Mouse (Mus musculus) yolk sac, embryonic 10.5 days (tissue): ENCODE measurements around the gene Grm4.

Experiments used
- DNase-seq: peaks from one replicate; pipeline ENCODE4 v3.0.0-alpha.2; 2017; ENCODE audit warnings: low spot score

Gene Grm4

DNA sequence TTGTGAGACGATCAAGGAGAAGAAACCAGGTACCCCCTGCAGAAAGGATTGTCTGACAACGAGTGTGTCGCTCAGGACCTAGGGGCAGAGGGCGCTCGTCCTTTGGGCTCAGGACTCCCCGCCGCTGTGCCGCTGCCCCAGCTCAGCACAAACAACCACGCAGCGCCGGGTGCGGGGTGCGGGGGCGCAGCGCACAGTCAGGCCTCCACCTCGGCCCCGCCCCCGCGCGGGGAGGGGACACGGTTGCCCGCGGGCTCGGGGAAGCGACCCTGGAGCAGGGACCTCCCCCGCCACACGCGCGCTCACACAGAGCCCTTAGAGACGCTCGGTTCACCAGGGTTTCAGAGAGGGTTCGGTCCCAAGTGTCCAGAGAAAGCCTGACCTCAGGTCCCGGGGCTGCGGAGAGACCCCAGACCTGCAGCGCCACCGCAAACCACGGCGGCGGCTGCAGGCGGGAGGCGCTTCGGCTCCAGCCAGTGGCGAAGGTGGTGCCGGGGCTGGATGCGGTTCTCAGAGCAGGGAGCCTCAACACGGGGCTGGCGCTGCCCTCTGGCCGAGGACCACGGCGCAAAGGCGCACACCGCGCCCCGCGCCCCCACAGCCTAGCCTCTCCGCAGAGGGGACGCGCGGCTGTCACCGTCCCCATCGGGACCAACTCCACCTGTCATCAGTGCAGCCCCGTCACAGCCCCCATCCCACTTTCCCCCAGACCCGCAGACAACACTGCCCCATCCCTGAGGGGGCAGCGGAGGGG lies 9.2 kb downstream of the Grm4 start:
- no peak for DNase-seq

DNA sequence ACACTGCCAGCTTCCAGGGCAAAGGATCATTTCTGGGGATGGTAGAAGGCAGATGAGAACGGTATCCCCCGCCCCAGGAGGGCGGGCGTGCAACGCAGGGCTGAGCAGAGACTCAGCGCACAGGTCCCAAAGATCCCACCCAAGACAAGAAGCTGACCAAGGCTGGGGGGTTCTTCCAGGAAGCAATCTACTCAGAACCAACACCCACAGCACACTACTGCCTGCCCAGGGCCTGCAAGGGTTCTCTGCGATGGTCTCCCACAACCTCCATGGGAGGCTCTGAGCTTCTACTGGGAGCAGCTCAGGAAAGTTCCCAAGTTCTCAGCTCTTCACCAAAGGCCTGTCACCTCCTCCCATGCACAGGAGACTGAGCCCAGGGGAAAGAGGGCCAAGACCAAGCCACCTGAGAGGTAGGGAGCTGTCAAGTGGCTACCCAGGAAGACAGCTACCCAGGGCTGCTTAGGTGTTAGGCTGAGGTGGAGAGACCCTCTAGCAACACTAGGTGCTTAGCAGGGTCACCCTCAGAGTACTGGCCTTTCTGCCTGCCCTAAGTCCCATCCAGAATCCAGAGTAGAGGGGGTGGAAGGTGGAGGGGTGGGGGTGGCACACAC lies 10.0 kb downstream of the Grm4 start:
- no peak for DNase-seq

- no peak for DNase-seq
Measured at GRCm38 (mm10) chr17:27510258-27511124, 10.7 kb downstream of the Grm4 start.

GRCm38 (mm10) chr17:27509056-27509455 lies 12.1 kb downstream of the Grm4 start:
- DNase-seq = no peak

DNA sequence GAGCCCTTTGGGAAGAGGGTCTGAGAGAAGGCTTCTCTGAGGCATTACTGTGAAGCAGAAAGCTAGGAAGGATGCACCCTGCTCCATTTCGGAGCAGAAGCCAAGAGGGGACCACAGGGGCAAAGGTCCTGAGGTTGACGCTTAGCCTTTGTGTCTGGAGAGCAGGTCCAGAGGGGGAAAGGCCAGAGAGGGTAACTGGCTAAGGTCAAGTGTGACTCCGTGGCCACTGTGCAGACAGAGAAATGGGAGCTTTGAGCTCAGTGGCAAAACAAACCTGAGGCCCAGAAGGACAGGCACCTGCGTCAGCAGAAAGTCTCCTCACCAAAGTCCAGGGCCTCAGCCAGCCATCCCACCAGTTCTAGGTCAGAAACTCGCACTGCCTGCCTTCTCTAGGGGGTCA lies 12.7 kb downstream of the Grm4 start:
- no peak for DNase-seq

DNA sequence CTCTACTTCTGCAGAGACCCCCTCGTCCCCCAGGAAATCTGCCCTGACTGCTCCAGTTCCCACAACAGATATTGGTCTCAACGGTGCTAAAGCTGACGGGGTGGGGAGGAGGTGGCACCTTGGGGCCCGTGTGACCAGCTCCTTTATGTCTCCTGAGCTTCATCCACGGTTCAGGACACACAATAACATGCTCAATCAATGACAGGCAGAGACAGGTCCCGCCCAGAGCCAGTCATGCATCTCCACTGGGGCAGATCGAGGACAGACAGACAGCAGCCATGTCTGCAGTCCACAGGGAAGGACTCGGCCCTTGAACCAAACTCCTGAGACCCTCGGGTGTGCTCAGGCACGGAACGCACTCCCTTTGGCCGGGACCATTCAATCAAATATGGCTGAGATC lies 13.2 kb downstream of the Grm4 start:
- DNase-seq = no peak

DNA sequence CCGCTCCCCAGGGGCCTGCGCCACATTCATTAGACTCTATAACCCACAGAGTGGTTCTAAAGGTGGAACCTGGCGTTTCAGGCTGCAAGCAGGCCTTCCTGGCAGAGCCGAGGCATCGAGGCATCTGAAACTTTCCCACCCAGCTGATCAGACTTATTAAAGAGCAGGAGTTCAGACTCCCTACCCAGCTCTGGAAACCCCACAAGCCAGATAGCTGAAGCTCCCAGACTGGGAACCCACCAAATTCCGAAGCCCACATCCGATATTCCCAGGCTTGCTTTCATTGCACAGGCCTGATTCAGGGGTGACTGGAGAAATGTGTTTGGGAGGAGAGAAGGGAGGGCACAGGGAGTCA lies 13.6 kb downstream of the Grm4 start:
- no peak for DNase-seq

DNA sequence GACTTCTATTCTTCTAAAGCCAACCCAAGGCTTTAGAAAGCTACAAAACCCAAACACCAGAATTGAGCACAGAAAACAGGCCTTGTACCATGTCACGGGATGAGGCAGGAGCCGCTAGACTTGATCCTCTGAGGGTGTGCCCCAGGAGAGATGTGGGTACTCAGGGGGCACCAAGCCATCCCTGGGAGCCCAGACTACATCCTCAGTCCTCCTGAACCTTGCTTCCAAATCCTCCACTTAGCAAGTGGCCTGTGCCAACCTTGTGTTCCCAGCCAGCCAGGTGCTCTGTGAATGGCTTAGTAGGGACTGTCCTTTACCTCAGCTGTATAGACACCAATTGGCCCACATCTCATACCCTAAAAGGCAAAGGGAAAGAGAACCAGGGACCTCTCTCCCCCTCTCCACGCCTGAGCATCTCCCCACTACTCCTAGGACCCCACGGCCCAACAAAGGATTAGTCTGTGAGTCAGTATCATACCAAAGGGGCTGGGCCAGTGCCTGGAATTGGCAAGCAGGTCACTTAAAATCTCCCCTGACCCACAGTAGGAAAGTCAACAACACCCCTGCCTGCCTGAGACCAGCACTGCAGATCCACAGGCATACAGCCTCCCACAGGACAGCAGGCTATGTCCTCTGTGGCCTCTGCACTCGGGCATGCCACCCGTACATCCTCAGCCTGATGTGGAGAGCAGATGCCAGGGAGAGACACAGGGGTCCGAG lies 14.2 kb downstream of the Grm4 start:
- DNase-seq = no peak

DNA sequence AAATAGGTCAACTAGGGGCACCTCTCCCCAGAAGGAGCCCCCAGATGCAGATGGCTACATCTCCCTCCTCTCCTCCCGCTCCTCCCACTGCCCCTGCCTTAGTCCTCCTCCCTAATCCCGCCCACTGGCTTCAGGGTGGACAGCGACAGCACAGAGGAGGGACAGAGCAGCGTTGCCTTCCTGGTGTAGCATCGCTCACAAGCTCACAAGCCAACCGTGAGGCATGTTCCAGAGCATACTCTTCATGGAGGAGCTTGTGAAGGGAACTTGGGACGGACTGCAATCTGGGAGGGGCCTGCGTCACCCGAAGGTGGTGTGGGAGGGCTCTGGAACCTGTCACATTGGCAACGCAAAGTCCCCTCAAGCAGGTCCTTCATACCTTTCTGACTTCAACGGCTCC lies 14.8 kb downstream of the Grm4 start:
- no peak for DNase-seq

- peak; percentile 48 for DNase-seq
Measured at GRCm38 (mm10) chr17:27505221-27505881, 15.9 kb downstream of the Grm4 start.

DNA sequence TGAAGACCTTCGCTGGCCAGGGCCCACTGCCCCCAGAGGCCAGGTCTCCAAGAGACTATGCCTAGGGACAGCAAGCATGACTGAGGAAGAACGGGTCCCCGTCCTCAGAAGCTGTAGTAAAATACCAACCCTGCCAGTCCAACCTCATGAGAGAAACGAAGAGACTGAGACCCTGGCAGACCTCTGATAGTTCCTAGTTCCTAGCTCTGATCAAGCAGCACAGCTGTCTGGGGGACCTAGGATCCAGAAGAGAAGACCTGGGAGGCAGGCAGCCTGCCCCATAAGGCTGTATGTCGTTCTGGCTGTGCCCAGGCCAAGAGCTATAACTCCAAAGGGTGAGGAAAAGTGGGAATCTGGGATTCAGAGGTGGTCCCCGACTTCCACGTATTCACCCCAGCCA lies 17.3 kb downstream of the Grm4 start:
- DNase-seq = no peak

DNA sequence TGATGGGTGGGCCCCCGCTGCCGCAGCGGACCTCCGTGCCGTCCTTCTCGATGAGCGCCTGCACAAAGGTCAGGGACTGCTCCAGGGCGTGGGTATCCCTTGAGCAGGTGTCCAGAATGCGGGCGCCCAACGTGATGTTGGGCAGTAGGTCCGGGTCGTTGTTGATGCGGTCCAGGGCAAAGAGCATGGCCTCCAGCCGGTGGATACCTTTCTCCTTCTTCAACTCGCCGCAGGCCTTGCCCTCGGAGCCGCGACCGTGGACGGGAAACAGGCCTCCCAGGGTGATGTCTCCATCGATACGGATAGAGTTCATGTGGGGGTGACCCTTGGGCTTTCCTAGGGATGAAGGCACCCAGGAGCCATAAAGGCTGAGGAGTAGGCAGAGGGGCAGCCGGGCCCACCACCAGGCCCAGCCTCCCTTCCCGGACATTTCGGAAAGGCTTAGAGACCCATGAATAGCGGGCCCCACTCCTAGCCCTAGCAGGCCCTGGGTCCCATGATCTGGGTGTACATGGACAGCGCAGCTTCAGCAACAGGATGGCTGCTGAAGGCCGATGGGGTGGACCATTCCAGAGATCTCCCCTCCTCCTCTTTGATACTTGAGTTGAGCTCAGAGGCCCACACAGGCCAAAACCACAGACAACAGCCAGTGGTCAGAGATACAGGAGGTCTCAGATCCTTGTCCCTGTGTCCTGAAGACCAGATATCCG lies 18.3 kb downstream of the Grm4 start:
- DNase-seq = no peak

- DNase-seq = no peak
Measured at GRCm38 (mm10) chr17:27502288-27502687, 18.9 kb downstream of the Grm4 start.

- peak; percentile 27 for DNase-seq
Measured at GRCm38 (mm10) chr17:27501331-27502251, 19.6 kb downstream of the Grm4 start.

GRCm38 (mm10) chr17:27500811-27501210 lies 20.4 kb downstream of the Grm4 start:
- DNase-seq = no peak

GRCm38 (mm10) chr17:27499080-27499479 lies 22.1 kb downstream of the Grm4 start:
- DNase-seq = no peak

DNA sequence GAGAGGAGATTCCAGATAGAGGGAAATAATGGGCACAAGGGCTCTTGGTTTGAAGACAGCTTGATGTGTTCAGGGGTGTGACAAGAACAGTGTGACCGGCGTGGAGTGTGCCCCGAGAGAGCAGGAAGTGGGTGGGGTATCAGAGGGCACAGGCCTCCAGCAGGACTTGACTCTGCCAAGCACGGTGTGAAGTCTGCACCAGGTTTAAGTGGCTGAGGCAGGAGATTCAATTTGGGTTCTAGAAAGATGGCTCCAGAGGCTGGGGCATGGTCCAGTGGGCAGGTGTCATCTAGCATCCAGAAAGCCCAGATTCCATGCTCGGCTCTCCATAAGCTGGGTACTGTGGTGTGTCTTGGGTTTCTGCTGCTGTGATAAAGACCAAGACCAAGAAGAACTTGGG lies 23.4 kb downstream of the Grm4 start:
- DNase-seq = no peak

DNA sequence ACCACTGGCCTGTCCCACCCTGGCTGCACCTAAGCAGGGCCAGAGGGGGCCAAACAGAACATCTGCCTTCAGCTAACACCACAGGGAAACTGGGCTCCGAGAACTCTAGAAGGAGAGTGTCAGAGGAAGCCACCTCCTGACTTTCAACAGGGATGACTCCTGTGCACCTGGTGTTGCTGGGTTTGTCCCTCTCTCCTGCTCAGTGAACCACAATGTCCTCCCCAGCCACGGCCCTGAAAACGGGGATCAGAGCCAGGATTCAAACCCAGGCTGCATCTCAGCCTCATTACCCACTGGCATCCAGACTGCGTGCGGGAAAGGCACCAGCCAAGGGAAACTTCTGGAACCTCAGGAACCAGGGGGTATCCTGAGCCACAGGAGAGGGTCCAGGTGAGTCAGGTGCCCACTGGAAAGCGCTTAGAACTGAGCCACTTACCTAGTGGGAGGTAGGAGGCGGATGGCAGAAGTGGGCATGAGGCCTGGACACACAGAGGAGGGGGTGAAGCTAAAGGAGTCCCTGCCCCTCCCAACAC lies 26.1 kb downstream of the Grm4 start:
- DNase-seq = no peak

- no peak for DNase-seq
Measured at GRCm38 (mm10) chr17:27493969-27494368, 27.2 kb downstream of the Grm4 start.

GRCm38 (mm10) chr17:27493389-27493788 lies 27.8 kb downstream of the Grm4 start:
- no peak for DNase-seq
